Mouse (Mus musculus) midbrain, embryonic 14.5 days (tissue): ENCODE data around the gene 4933407L21Rik. TPM values are rescaled to one million over a fixed set of nuclear protein-coding genes. Genes with fewer than 3 reads are reported as not detected.

Source experiments
- ATAC-seq: fragments of 200-750 bp; cut with Nextera tagmentation; 2 replicates; pipeline ENCODE4 v1.8.0; 2017; ENCODE audit warnings: moderate number of reproducible peaks, moderate library complexity; ENCODE audit not compliant: low FRiP score, low TSS enrichment
- DNase-seq: peaks from one replicate; pipeline ENCODE4 v3.0.0-alpha.2; 2015
- H3K27ac ChIP-seq: fragments of 300-500 bp; sonication (generic); replicated peaks from 2 replicates; pipeline ENCODE4 v1.5.1; 2014; ENCODE audit warnings: mild to moderate bottlenecking, low read depth, low read length, moderate library complexity
- H3K27me3 ChIP-seq: fragments of 300-500 bp; sonication (generic); 2 replicates; pipeline ENCODE4 v1.6.1; 2014; ENCODE audit warnings: low read length, control low read depth, mixed read lengths; ENCODE audit not compliant: control insufficient read depth, insufficient read depth
- H3K36me3 ChIP-seq: fragments of 300-500 bp; sonication (generic); 2 replicates; pipeline ENCODE4 v1.6.1; 2014; ENCODE audit warnings: low read length, control low read depth; ENCODE audit not compliant: control insufficient read depth, insufficient read depth
- H3K4me1 ChIP-seq: fragments of 300-500 bp; sonication (generic); 2 replicates; pipeline ENCODE4 v1.6.1; 2014; ENCODE audit warnings: mild to moderate bottlenecking, antibody characterized with exemption, low read length, control low read depth; ENCODE audit not compliant: control insufficient read depth, insufficient read depth
- H3K4me2 ChIP-seq: fragments of 300-500 bp; sonication (generic); 2 replicates; pipeline ENCODE4 v1.6.1; 2014; ENCODE audit warnings: mild to moderate bottlenecking, low read length, moderate library complexity
- H3K4me3 ChIP-seq: fragments of 300-500 bp; sonication (generic); replicated peaks from 2 replicates; pipeline ENCODE4 v1.5.1; 2014; ENCODE audit warnings: low read depth, low read length
- H3K9ac ChIP-seq: fragments of 300-500 bp; sonication (generic); replicated peaks from 2 replicates; pipeline ENCODE4 v1.6.1; 2014; ENCODE audit warnings: mild to moderate bottlenecking, low read length, moderate library complexity
- H3K9me3 ChIP-seq: fragments of 300-500 bp; sonication (generic); 2 replicates; pipeline ENCODE4 v1.6.1; 2016; ENCODE audit warnings: low read length, control low read depth, mixed read lengths; ENCODE audit not compliant: control insufficient read depth
- WGBS: fragments of 180-500 bp; shearing (Covaris S2); extraction: QIAGEN DNeasy Blood & Tissue Kit; methylation state at CpG from one replicate; pipeline ENCODE4 v1.1.7; 2014; 5-methylcytosine and 5-hydroxymethylcytosine counted together
- polyA plus RNA-seq: library from polyadenylated mRNA; unstranded; fragments of >200 nt; fragmentation: Nextera tagmentation; extraction: Ambion mirVana; gene quantifications from 2 replicates; pipeline ENCODE4 v1.2.1, GENCODE M21; 2014

4933407L21Rik gene
- polyA plus RNA-seq, 1 experiment from 2014 or later, result 6.9 TPM

- Histone ChIP-seq H3K36me3 (no peaks in the 10 kb centered on the region), H3K27ac (no peak overlapping the region), H3K4me3 (no peak overlapping the region), H3K9ac (no peak overlapping the region), H3K4me1 (peaks cover 32% of the 10 kb centered on the region), H3K4me2 (no peak overlapping the region), H3K27me3 (no peaks in the 10 kb centered on the region), H3K9me3 (no peaks in the 10 kb centered on the region)
- no peak for ATAC-seq
- WGBS, result 91% methylated on average over 5 of the region's 5 CpGs
- no peak for DNase-seq
Measured at GRCm38 (mm10) chr1:85925183-85925582, 3.1 kb upstream of the 4933407L21Rik start.

GRCm38 (mm10) chr1:85928688-85929065 lies 394 bp downstream of the 4933407L21Rik start:
- Histone ChIP-seq H3K4me2 (peak overlapping the region; percentile 23), H3K36me3 (no peaks in the 10 kb centered on the region), H3K9ac (0 out of 2 replicates have a peak overlapping the region, but pooled peaks have one; percentile 1), H3K9me3 (no peaks in the 10 kb centered on the region), H3K4me1 (peaks cover 42% of the 10 kb centered on the region), H3K27me3 (no peaks in the 10 kb centered on the region), H3K4me3 (no peak overlapping the region), H3K27ac (peak overlapping the region; percentile 88)
- ATAC-seq, result peak; percentile 5
- WGBS, result 55% methylated on average over 4 of the region's 4 CpGs
- DNase-seq, result no peak

GRCm38 (mm10) chr1:85929406-85929805 lies 1.1 kb downstream of the 4933407L21Rik start:
- Histone ChIP-seq H3K36me3 (no peaks in the 10 kb centered on the region), H3K4me2 (no peak overlapping the region), H3K4me3 (no peak overlapping the region), H3K27me3 (no peaks in the 10 kb centered on the region), H3K9ac (no peak overlapping the region), H3K4me1 (peaks cover 48% of the 10 kb centered on the region), H3K9me3 (no peaks in the 10 kb centered on the region), H3K27ac (peak overlapping the region; percentile 88)
- ATAC-seq (no peak), DNase-seq (no peak)
- WGBS, result 88% methylated on average over 6 of the region's 6 CpGs

GRCm38 (mm10) chr1:85931170-85931569 lies 2.9 kb downstream of the 4933407L21Rik start:
- peaks cover 56% of the 10 kb centered on the region for H3K4me1 ChIP-seq
- WGBS, result 83% methylated on average over 5 of the region's 5 CpGs

GRCm38 (mm10) chr1:85933226-85933625 lies 4.9 kb downstream of the 4933407L21Rik start:
- DNase-seq (no peak), ATAC-seq (0 out of 2 replicates have a peak, but pooled peaks have one; percentile 2)
- Histone ChIP-seq H3K4me3 (no peak overlapping the region), H3K9ac (peak overlapping the region; percentile 0; the same call in 1 of the 2 replicates), H3K27ac (peak overlapping the region; percentile 62), H3K9me3 (no peaks in the 10 kb centered on the region), H3K4me2 (peak overlapping the region; percentile 36), H3K27me3 (no peaks in the 10 kb centered on the region), H3K4me1 (peaks cover 48% of the 10 kb centered on the region), H3K36me3 (no peaks in the 10 kb centered on the region)
- WGBS, result 19% methylated on average over 7 of the region's 7 CpGs

More at GRCm38 (mm10) chr1:85931170-85931569, 2.9 kb downstream of the 4933407L21Rik start:
- ATAC-seq, result no peak
- H3K9me3 ChIP-seq, result no peaks in the 10 kb centered on the region
- H3K9ac ChIP-seq, result no peak overlapping the region
- no peaks in the 10 kb centered on the region for H3K27me3 ChIP-seq
- H3K27ac ChIP-seq, result no peak overlapping the region
- DNase-seq, result no peak
- H3K4me3 ChIP-seq, result no peak overlapping the region
- no peaks in the 10 kb centered on the region for H3K36me3 ChIP-seq
- no peak overlapping the region for H3K4me2 ChIP-seq

- peaks cover 42% of the 10 kb centered on the region for H3K4me1 ChIP-seq
- H3K9me3 ChIP-seq, result no peaks in the 10 kb centered on the region
- H3K4me2 ChIP-seq, result peak overlapping the region; percentile 36
- DNase-seq (peak; percentile 63), ATAC-seq (peak; percentile 44; the same call in 1 of the 2 replicates)
- WGBS, result 12% methylated on average over 11 of the region's 11 CpGs
- H3K4me3 ChIP-seq, result no peak overlapping the region
- peak overlapping the region; percentile 0; the same call in 1 of the 2 replicates for H3K9ac ChIP-seq
- H3K27me3 ChIP-seq, result no peaks in the 10 kb centered on the region
- peak overlapping the region; percentile 62 for H3K27ac ChIP-seq
- no peaks in the 10 kb centered on the region for H3K36me3 ChIP-seq
Measured at GRCm38 (mm10) chr1:85933631-85934465, 5.6 kb downstream of the 4933407L21Rik start.

- no peak overlapping the region for H3K27ac ChIP-seq
- no peak overlapping the region for H3K4me3 ChIP-seq
- WGBS, result 13% methylated on average over 7 of the region's 7 CpGs
- H3K4me1 ChIP-seq, result peaks cover 36% of the 10 kb centered on the region
- H3K9me3 ChIP-seq, result no peaks in the 10 kb centered on the region
- no peaks in the 10 kb centered on the region for H3K27me3 ChIP-seq
- no peak overlapping the region for H3K9ac ChIP-seq
- no peak overlapping the region for H3K4me2 ChIP-seq
- no peaks in the 10 kb centered on the region for H3K36me3 ChIP-seq
- DNase-seq (no peak), ATAC-seq (no peak)
Measured at GRCm38 (mm10) chr1:85934560-85934959, 6.3 kb downstream of the 4933407L21Rik start.

- no peak overlapping the region for H3K4me3 ChIP-seq
- no peaks in the 10 kb centered on the region for H3K36me3 ChIP-seq
- WGBS, result 52% methylated on average over 8 of the region's 8 CpGs
- DNase-seq (peak; percentile 52), ATAC-seq (no peak)
- no peak overlapping the region for H3K27ac ChIP-seq
- peaks cover 36% of the 10 kb centered on the region for H3K4me1 ChIP-seq
- H3K9me3 ChIP-seq, result no peaks in the 10 kb centered on the region
- H3K4me2 ChIP-seq, result no peak overlapping the region
- H3K27me3 ChIP-seq, result no peaks in the 10 kb centered on the region
- H3K9ac ChIP-seq, result no peak overlapping the region
Measured at GRCm38 (mm10) chr1:85935148-85935852, 7.0 kb downstream of the 4933407L21Rik start.
